Mouse (Mus musculus): Measurements from ENCODE around the gene Atp6v1d. TPM values are rescaled to one million over a fixed set of nuclear protein-coding genes. Genes with fewer than 3 reads are reported as not detected.

The Atp6v1d gene
- polyA plus RNA-seq, 1 experiment from 2014 or later = 67.4 TPM

GRCm38 (mm10) chr12:78868115-78868514 is 6.7 kb upstream of the Atp6v1d start:
- Histone ChIP-seq H3K27me3 (no peaks in the 10 kb centered on the region), H3K4me2 (no peak overlapping the region), H3K36me3 (peaks cover 57% of the 10 kb centered on the region), H3K9me3 (no peaks in the 10 kb centered on the region), H3K4me1 (replicated peaks) (peaks cover 2% of the 10 kb centered on the region), H3K4me3 (replicated peaks) (no peak overlapping the region), H3K27ac (no peak overlapping the region), H3K9ac (replicated peaks) (no peak overlapping the region)
- 91% methylated on average over 1 of the region's 1 CpGs for WGBS
- no peak for ATAC-seq (ENCODE audit: insufficient number of reproducible peaks, insufficient read depth, low FRiP score, low TSS enrichment, low read depth)

GRCm38 (mm10) chr12:78865434-78865833 is 4.0 kb upstream of the Atp6v1d start:
- Histone ChIP-seq H3K27me3 (no peaks in the 10 kb centered on the region), H3K4me2 (no peak overlapping the region), H3K36me3 (peaks cover 42% of the 10 kb centered on the region), H3K9ac (replicated peaks) (no peak overlapping the region), H3K4me1 (replicated peaks) (peaks cover 11% of the 10 kb centered on the region), H3K9me3 (no peaks in the 10 kb centered on the region), H3K27ac (no peak overlapping the region), H3K4me3 (replicated peaks) (no peak overlapping the region)
- no peak for ATAC-seq (ENCODE audit: insufficient number of reproducible peaks, insufficient read depth, low FRiP score, low TSS enrichment, low read depth)
- 95% methylated on average over 1 of the region's 1 CpGs for WGBS

GRCm38 (mm10) chr12:78862254-78862730 is 854 bp upstream of the Atp6v1d start:
- Histone ChIP-seq H3K9ac (replicated peaks) (peak overlapping the region; percentile 84), H3K27ac (peak overlapping the region; percentile 92), H3K4me2 (peak overlapping the region; percentile 79), H3K4me3 (replicated peaks) (peak overlapping the region; percentile 79), H3K4me1 (replicated peaks) (peaks cover 22% of the 10 kb centered on the region), H3K9me3 (no peaks in the 10 kb centered on the region), H3K36me3 (peaks cover 17% of the 10 kb centered on the region), H3K27me3 (no peaks in the 10 kb centered on the region)
- under 1% methylated on average over 22 of the region's 22 CpGs for WGBS
- ATAC-seq (ENCODE audit: insufficient number of reproducible peaks, insufficient read depth, low FRiP score, low TSS enrichment, low read depth) = no peak

- Histone ChIP-seq H3K36me3 (peaks cover 15% of the 10 kb centered on the region), H3K27ac (0 out of 2 replicates have a peak overlapping the region, but pooled peaks have one; percentile 53), H3K4me2 (peak overlapping the region; percentile 85), H3K4me3 (replicated peaks) (peak overlapping the region; percentile 79), H3K27me3 (no peaks in the 10 kb centered on the region), H3K9me3 (no peaks in the 10 kb centered on the region), H3K4me1 (replicated peaks) (peaks cover 22% of the 10 kb centered on the region), H3K9ac (replicated peaks) (peak overlapping the region; percentile 66)
- ATAC-seq (ENCODE audit: insufficient number of reproducible peaks, insufficient read depth, low FRiP score, low TSS enrichment, low read depth) = no peak
- 1% methylated on average over 30 of the region's 30 CpGs for WGBS
Observed at GRCm38 (mm10) chr12:78860921-78861495, 430 bp downstream of the Atp6v1d start.

GRCm38 (mm10) chr12:78848246-78848645 is 13.2 kb downstream of the Atp6v1d start:
- Histone ChIP-seq H3K4me2 (no peak overlapping the region), H3K4me1 (replicated peaks) (no peaks in the 10 kb centered on the region), H3K9me3 (no peaks in the 10 kb centered on the region), H3K9ac (replicated peaks) (no peak overlapping the region), H3K4me3 (replicated peaks) (no peak overlapping the region), H3K36me3 (peaks cover 60% of the 10 kb centered on the region), H3K27me3 (no peaks in the 10 kb centered on the region), H3K27ac (no peak overlapping the region)
- WGBS = 95% methylated on average over 4 of the region's 4 CpGs
- ATAC-seq (ENCODE audit: insufficient number of reproducible peaks, insufficient read depth, low FRiP score, low TSS enrichment, low read depth) = no peak

- ATAC-seq (ENCODE audit: insufficient number of reproducible peaks, insufficient read depth, low FRiP score, low TSS enrichment, low read depth) = no peak
- WGBS = 92% methylated on average over 1 of the region's 1 CpGs
Observed at GRCm38 (mm10) chr12:78842429-78842828, 19.0 kb downstream of the Atp6v1d start.

GRCm38 (mm10) chr12:78839906-78840305 is 21.5 kb downstream of the Atp6v1d start:
- no peak for ATAC-seq (ENCODE audit: insufficient number of reproducible peaks, insufficient read depth, low FRiP score, low TSS enrichment, low read depth)
- no peaks in the 10 kb centered on the region for H3K9me3 ChIP-seq
- 90% methylated on average over 4 of the region's 4 CpGs for WGBS
- H3K27ac ChIP-seq = no peak overlapping the region
- H3K4me3 ChIP-seq (replicated peaks) = no peak overlapping the region
- H3K9ac ChIP-seq (replicated peaks) = no peak overlapping the region
- no peaks in the 10 kb centered on the region for H3K27me3 ChIP-seq
- no peaks in the 10 kb centered on the region for H3K4me1 ChIP-seq (replicated peaks)
- H3K4me2 ChIP-seq = no peak overlapping the region
- H3K36me3 ChIP-seq = peaks cover 74% of the 10 kb centered on the region

More at GRCm38 (mm10) chr12:78842429-78842828, 19.0 kb downstream of the Atp6v1d start:
- Histone ChIP-seq H3K9ac (replicated peaks) (no peak overlapping the region), H3K36me3 (peaks cover 68% of the 10 kb centered on the region), H3K4me1 (replicated peaks) (no peaks in the 10 kb centered on the region), H3K27me3 (no peaks in the 10 kb centered on the region), H3K4me3 (replicated peaks) (no peak overlapping the region), H3K4me2 (no peak overlapping the region), H3K9me3 (no peaks in the 10 kb centered on the region), H3K27ac (no peak overlapping the region)

GRCm38 (mm10) chr12:78834496-78834895 is 26.9 kb downstream of the Atp6v1d start:
- Histone ChIP-seq H3K27ac (no peak overlapping the region), H3K4me2 (no peak overlapping the region), H3K4me3 (replicated peaks) (no peak overlapping the region), H3K27me3 (no peaks in the 10 kb centered on the region), H3K9me3 (no peaks in the 10 kb centered on the region), H3K36me3 (peaks cover 64% of the 10 kb centered on the region), H3K4me1 (replicated peaks) (no peaks in the 10 kb centered on the region), H3K9ac (replicated peaks) (no peak overlapping the region)
- ATAC-seq (ENCODE audit: insufficient number of reproducible peaks, insufficient read depth, low FRiP score, low TSS enrichment, low read depth) = no peak
- WGBS = 85% methylated on average over 2 of the region's 2 CpGs

GRCm38 (mm10) chr12:78814437-78814836 is 47.0 kb downstream of the Atp6v1d start:
- H3K9ac ChIP-seq (replicated peaks) = no peak overlapping the region
- H3K4me1 ChIP-seq (replicated peaks) = no peaks in the 10 kb centered on the region
- H3K9me3 ChIP-seq = no peaks in the 10 kb centered on the region
- peaks cover 24% of the 10 kb centered on the region; the same call in 1 of the 2 replicates for H3K36me3 ChIP-seq
- H3K27ac ChIP-seq = no peak overlapping the region
- no peak for ATAC-seq (ENCODE audit: insufficient number of reproducible peaks, insufficient read depth, low FRiP score, low TSS enrichment, low read depth)
- no peaks in the 10 kb centered on the region for H3K27me3 ChIP-seq
- no peak overlapping the region for H3K4me2 ChIP-seq
- H3K4me3 ChIP-seq (replicated peaks) = no peak overlapping the region

- Histone ChIP-seq H3K9me3 (no peaks in the 10 kb centered on the region), H3K4me3 (replicated peaks) (no peak overlapping the region), H3K27ac (no peak overlapping the region), H3K4me2 (no peak overlapping the region), H3K27me3 (no peaks in the 10 kb centered on the region), H3K9ac (replicated peaks) (no peak overlapping the region), H3K36me3 (peaks cover 22% of the 10 kb centered on the region), H3K4me1 (replicated peaks) (no peaks in the 10 kb centered on the region)
- ATAC-seq (ENCODE audit: insufficient number of reproducible peaks, insufficient read depth, low FRiP score, low TSS enrichment, low read depth) = no peak
Observed at GRCm38 (mm10) chr12:78801836-78802235, 59.6 kb downstream of the Atp6v1d start.

GRCm38 (mm10) chr12:78800036-78800435 is 61.4 kb downstream of the Atp6v1d start:
- Histone ChIP-seq H3K27me3 (no peaks in the 10 kb centered on the region), H3K9ac (replicated peaks) (no peak overlapping the region), H3K9me3 (no peaks in the 10 kb centered on the region), H3K27ac (no peak overlapping the region), H3K36me3 (peaks cover 22% of the 10 kb centered on the region), H3K4me2 (no peak overlapping the region), H3K4me1 (replicated peaks) (no peaks in the 10 kb centered on the region), H3K4me3 (replicated peaks) (no peak overlapping the region)
- 86% methylated on average over 3 of the region's 3 CpGs for WGBS
- ATAC-seq (ENCODE audit: insufficient number of reproducible peaks, insufficient read depth, low FRiP score, low TSS enrichment, low read depth) = no peak

- no peak for ATAC-seq (ENCODE audit: insufficient number of reproducible peaks, insufficient read depth, low FRiP score, low TSS enrichment, low read depth)
- no peaks in the 10 kb centered on the region for H3K27me3 ChIP-seq
- no peak overlapping the region for H3K4me2 ChIP-seq
- peaks cover 19% of the 10 kb centered on the region for H3K36me3 ChIP-seq
- H3K9ac ChIP-seq (replicated peaks) = no peak overlapping the region
- no peak overlapping the region for H3K27ac ChIP-seq
- no peaks in the 10 kb centered on the region for H3K4me1 ChIP-seq (replicated peaks)
- no peaks in the 10 kb centered on the region for H3K9me3 ChIP-seq
- WGBS = 31% methylated on average over 1 of the region's 1 CpGs
- no peak overlapping the region for H3K4me3 ChIP-seq (replicated peaks)
Observed at GRCm38 (mm10) chr12:78794236-78794635, 67.2 kb downstream of the Atp6v1d start.
